Mouse (Mus musculus): ENCODE data around the gene Map1s. TPM values are rescaled to one million over a fixed set of nuclear protein-coding genes. Genes with fewer than 3 reads are reported as not detected.

Map1s gene
- polyA plus RNA-seq, 1 experiment from 2014 or later = 13.8 TPM

GRCm38 (mm10) chr8:70880546-70880945 lies 25.2 kb upstream of the Map1s start:
- H3K9me3 ChIP-seq (ENCODE audit: control insufficient read depth) = no peaks in the 10 kb centered on the region
- H3K9ac ChIP-seq (ENCODE audit: low read depth, low read length) = no peak overlapping the region
- H3K27me3 ChIP-seq (replicated peaks; ENCODE audit: control insufficient read depth, insufficient read depth, low read length) = no peaks in the 10 kb centered on the region
- H3K27ac ChIP-seq (ENCODE audit: low read depth, low read length) = no peak overlapping the region
- 26% methylated on average over 11 of the region's 11 CpGs for WGBS
- TF ChIP-seq CTCF (IDR thresholded peaks at IDR 0.05; ENCODE audit: low read depth) = no peak
- H3K36me3 ChIP-seq (ENCODE audit: control insufficient read depth, insufficient read depth) = no peaks in the 10 kb centered on the region
- H3K4me2 ChIP-seq (replicated peaks; ENCODE audit: low read depth) = no peak overlapping the region
- no peak for ATAC-seq
- H3K4me1 ChIP-seq (replicated peaks; ENCODE audit: control insufficient read depth, insufficient read depth, low read length) = no peaks in the 10 kb centered on the region
- no peak overlapping the region for H3K4me3 ChIP-seq (ENCODE audit: low read depth, low read length)

GRCm38 (mm10) chr8:70884186-70884585 lies 21.5 kb upstream of the Map1s start:
- H3K4me3 ChIP-seq (ENCODE audit: low read depth, low read length) = no peak overlapping the region
- H3K27me3 ChIP-seq (replicated peaks; ENCODE audit: control insufficient read depth, insufficient read depth, low read length) = no peaks in the 10 kb centered on the region
- H3K4me2 ChIP-seq (replicated peaks; ENCODE audit: low read depth) = no peak overlapping the region
- H3K9ac ChIP-seq (ENCODE audit: low read depth, low read length) = no peak overlapping the region
- H3K4me1 ChIP-seq (replicated peaks; ENCODE audit: control insufficient read depth, insufficient read depth, low read length) = no peaks in the 10 kb centered on the region
- H3K36me3 ChIP-seq (ENCODE audit: control insufficient read depth, insufficient read depth) = no peaks in the 10 kb centered on the region
- 90% methylated on average over 4 of the region's 4 CpGs for WGBS
- ATAC-seq = no peak
- H3K9me3 ChIP-seq (ENCODE audit: control insufficient read depth) = no peaks in the 10 kb centered on the region
- no peak overlapping the region for H3K27ac ChIP-seq (ENCODE audit: low read depth, low read length)
- no peak for TF ChIP-seq CTCF (IDR thresholded peaks at IDR 0.05; ENCODE audit: low read depth)

GRCm38 (mm10) chr8:70884683-70885082 lies 21.0 kb upstream of the Map1s start:
- H3K27ac ChIP-seq (ENCODE audit: low read depth, low read length) = no peak overlapping the region
- TF ChIP-seq CTCF (IDR thresholded peaks at IDR 0.05; ENCODE audit: low read depth) = no peak
- H3K9me3 ChIP-seq (ENCODE audit: control insufficient read depth) = no peaks in the 10 kb centered on the region
- WGBS = 84% methylated on average over 10 of the region's 10 CpGs
- H3K4me1 ChIP-seq (replicated peaks; ENCODE audit: control insufficient read depth, insufficient read depth, low read length) = no peaks in the 10 kb centered on the region
- H3K36me3 ChIP-seq (ENCODE audit: control insufficient read depth, insufficient read depth) = no peaks in the 10 kb centered on the region
- no peak overlapping the region for H3K4me3 ChIP-seq (ENCODE audit: low read depth, low read length)
- no peak overlapping the region for H3K4me2 ChIP-seq (replicated peaks; ENCODE audit: low read depth)
- H3K27me3 ChIP-seq (replicated peaks; ENCODE audit: control insufficient read depth, insufficient read depth, low read length) = no peaks in the 10 kb centered on the region
- no peak overlapping the region for H3K9ac ChIP-seq (ENCODE audit: low read depth, low read length)
- no peak for ATAC-seq

GRCm38 (mm10) chr8:70885612-70886011 lies 20.1 kb upstream of the Map1s start:
- ATAC-seq = no peak
- H3K4me3 ChIP-seq (ENCODE audit: low read depth, low read length) = no peak overlapping the region
- WGBS = 16% methylated on average over 12 of the region's 12 CpGs
- H3K4me1 ChIP-seq (replicated peaks; ENCODE audit: control insufficient read depth, insufficient read depth, low read length) = no peaks in the 10 kb centered on the region
- no peak overlapping the region for H3K9ac ChIP-seq (ENCODE audit: low read depth, low read length)
- no peaks in the 10 kb centered on the region for H3K9me3 ChIP-seq (ENCODE audit: control insufficient read depth)
- H3K4me2 ChIP-seq (replicated peaks; ENCODE audit: low read depth) = no peak overlapping the region
- no peaks in the 10 kb centered on the region for H3K27me3 ChIP-seq (replicated peaks; ENCODE audit: control insufficient read depth, insufficient read depth, low read length)
- no peaks in the 10 kb centered on the region for H3K36me3 ChIP-seq (ENCODE audit: control insufficient read depth, insufficient read depth)
- no peak overlapping the region for H3K27ac ChIP-seq (ENCODE audit: low read depth, low read length)
- no peak for TF ChIP-seq CTCF (IDR thresholded peaks at IDR 0.05; ENCODE audit: low read depth)

- H3K27me3 ChIP-seq (replicated peaks; ENCODE audit: control insufficient read depth, insufficient read depth, low read length) = peaks cover 17% of the 10 kb centered on the region
- no peak overlapping the region for H3K4me3 ChIP-seq (ENCODE audit: low read depth, low read length)
- no peak overlapping the region for H3K9ac ChIP-seq (ENCODE audit: low read depth, low read length)
- no peak overlapping the region for H3K4me2 ChIP-seq (replicated peaks; ENCODE audit: low read depth)
- no peak overlapping the region for H3K27ac ChIP-seq (ENCODE audit: low read depth, low read length)
- no peaks in the 10 kb centered on the region for H3K36me3 ChIP-seq (ENCODE audit: control insufficient read depth, insufficient read depth)
- 8% methylated on average over 18 of the region's 18 CpGs for WGBS
- no peak for ATAC-seq
- no peaks in the 10 kb centered on the region for H3K9me3 ChIP-seq (ENCODE audit: control insufficient read depth)
- TF ChIP-seq CTCF (IDR thresholded peaks at IDR 0.05; ENCODE audit: low read depth) = no peak
- H3K4me1 ChIP-seq (replicated peaks; ENCODE audit: control insufficient read depth, insufficient read depth, low read length) = 0 out of 2 replicates have a peak, but pooled peaks cover 3% of the 10 kb centered on the region
Measured at GRCm38 (mm10) chr8:70887669-70888068, 18.1 kb upstream of the Map1s start.

- Histone ChIP-seq H3K9ac (ENCODE audit: low read depth, low read length) (no peak overlapping the region), H3K4me3 (ENCODE audit: low read depth, low read length) (no peak overlapping the region), H3K27ac (ENCODE audit: low read depth, low read length) (no peak overlapping the region), H3K9me3 (ENCODE audit: control insufficient read depth) (no peaks in the 10 kb centered on the region), H3K27me3 (replicated peaks; ENCODE audit: control insufficient read depth, insufficient read depth, low read length) (peaks cover 24% of the 10 kb centered on the region), H3K4me1 (replicated peaks; ENCODE audit: control insufficient read depth, insufficient read depth, low read length) (0 out of 2 replicates have a peak, but pooled peaks cover 3% of the 10 kb centered on the region), H3K36me3 (ENCODE audit: control insufficient read depth, insufficient read depth) (peaks cover 19% of the 10 kb centered on the region), H3K4me2 (replicated peaks; ENCODE audit: low read depth) (no peak overlapping the region)
- no peak for TF ChIP-seq CTCF (IDR thresholded peaks at IDR 0.05; ENCODE audit: low read depth)
- WGBS = 94% methylated on average over 5 of the region's 5 CpGs
- ATAC-seq = no peak
Measured at GRCm38 (mm10) chr8:70890656-70891055, 15.1 kb upstream of the Map1s start.

- H3K9me3 ChIP-seq (ENCODE audit: control insufficient read depth) = no peaks in the 10 kb centered on the region
- peak; percentile 81 for ATAC-seq
- peak overlapping the region; percentile 66 for H3K4me2 ChIP-seq (replicated peaks; ENCODE audit: low read depth)
- TF ChIP-seq CTCF (IDR thresholded peaks at IDR 0.05; ENCODE audit: low read depth) = no peak
- H3K4me3 ChIP-seq (ENCODE audit: low read depth, low read length) = peak overlapping the region; percentile 34
- H3K4me1 ChIP-seq (replicated peaks; ENCODE audit: control insufficient read depth, insufficient read depth, low read length) = 0 out of 2 replicates have a peak, but pooled peaks cover 3% of the 10 kb centered on the region
- 8% methylated on average over 21 of the region's 21 CpGs for WGBS
- H3K27ac ChIP-seq (ENCODE audit: low read depth, low read length) = no peak overlapping the region
- H3K36me3 ChIP-seq (ENCODE audit: control insufficient read depth, insufficient read depth) = peaks cover 22% of the 10 kb centered on the region
- peaks cover 24% of the 10 kb centered on the region for H3K27me3 ChIP-seq (replicated peaks; ENCODE audit: control insufficient read depth, insufficient read depth, low read length)
- no peak overlapping the region for H3K9ac ChIP-seq (ENCODE audit: low read depth, low read length)
Measured at GRCm38 (mm10) chr8:70891356-70891755, 14.4 kb upstream of the Map1s start.
